Mouse (Mus musculus) kidney, postnatal 0 days (tissue): ENCODE measurements at regions not wholly inside any gene's neighbourhood (a gene's known extent, or its start where the extent isn't known, plus 50 kb on each side); places are given as distances from the start of the nearest gene placed in this dataset.
A peak's percentile ranks its signal among the peaks of the same experiment; 100 is the strongest.

Experiments used
- ATAC-seq: fragments of 200-750 bp; cut with Nextera tagmentation; replicated peaks from 2 replicates; pipeline ENCODE4 v1.8.0; 2017; ENCODE audit warnings: low read depth, moderate number of reproducible peaks, moderate TSS enrichment, moderate library complexity; ENCODE audit not compliant: low FRiP score
- DNase-seq: peaks from one replicate; pipeline ENCODE4 v3.0.0-alpha.2; 2016; ENCODE audit warnings: low spot score
- H3K27ac ChIP-seq: fragments of 300-500 bp; sonication (generic); 2 replicates; pipeline ENCODE4 v1.5.1; 2014; ENCODE audit warnings: mild to moderate bottlenecking
- H3K27me3 ChIP-seq: fragments of 300-500 bp; sonication (generic); 2 replicates; pipeline ENCODE4 v1.6.1; 2014; ENCODE audit warnings: low read length, mixed read lengths; ENCODE audit not compliant: insufficient read depth
- H3K36me3 ChIP-seq: fragments of 300-500 bp; sonication (generic); 2 replicates; pipeline ENCODE4 v1.6.1; 2014; ENCODE audit warnings: low read length, mixed read lengths; ENCODE audit not compliant: insufficient read depth
- H3K4me1 ChIP-seq: fragments of 300-500 bp; sonication (generic); replicated peaks from 2 replicates; pipeline ENCODE4 v1.6.1; 2014; ENCODE audit warnings: antibody characterized with exemption, low read length, mixed read lengths; ENCODE audit not compliant: insufficient read depth
- H3K4me2 ChIP-seq: fragments of 300-500 bp; sonication (generic); 2 replicates; pipeline ENCODE4 v1.6.1; 2014; ENCODE audit warnings: mild to moderate bottlenecking, low read length, moderate library complexity, mixed read lengths
- H3K4me3 ChIP-seq: fragments of 300-500 bp; sonication (generic); replicated peaks from 2 replicates; pipeline ENCODE4 v1.5.1; 2014; ENCODE audit warnings: low read depth, low read length
- H3K9ac ChIP-seq: fragments of 300-500 bp; sonication (generic); 2 replicates; pipeline ENCODE4 v1.6.1; 2014; ENCODE audit warnings: low read depth, low read length
- H3K9me3 ChIP-seq: fragments of 300-500 bp; sonication (generic); replicated peaks from 2 replicates; pipeline ENCODE4 v1.6.1; 2016; ENCODE audit warnings: low read length, inconsistent platforms, mixed read lengths
- CTCF ChIP-seq: IDR thresholded peaks from 2 replicates; pipeline ENCODE4 v1.5.1; 2016; ENCODE audit warnings: antibody characterized with exemption, low read depth, mild to moderate bottlenecking, moderate library complexity
- WGBS: fragments of 180-500 bp; shearing (Covaris S2); extraction: QIAGEN DNeasy Blood & Tissue Kit; methylation state at CpG from one replicate; pipeline ENCODE4 v1.1.7; 2014; 5-methylcytosine and 5-hydroxymethylcytosine counted together

- no peak for ATAC-seq
- H3K4me3 ChIP-seq: no peak overlapping the region
- H3K4me2 ChIP-seq: no peak overlapping the region
These were observed 384.1 kb downstream of the Btg1 start for GRCm38 (mm10) chr10:97000871-97001270.

GRCm38 (mm10) chr10:97008873-97009272 is 392.1 kb downstream of the Btg1 start:
- no peaks in the 10 kb centered on the region for H3K36me3 ChIP-seq
- H3K4me1 ChIP-seq: no peaks in the 10 kb centered on the region
- no peak overlapping the region for H3K4me3 ChIP-seq
- no peaks in the 10 kb centered on the region for H3K27me3 ChIP-seq
- DNase-seq (no peak), ATAC-seq (no peak)
- H3K27ac ChIP-seq: no peak overlapping the region
- TF ChIP-seq CTCF: no peak
- no peak overlapping the region for H3K4me2 ChIP-seq
- no peaks in the 10 kb centered on the region for H3K9me3 ChIP-seq
- H3K9ac ChIP-seq: no peak overlapping the region

More at GRCm38 (mm10) chr10:97000871-97001270, 384.1 kb downstream of the Btg1 start:
- H3K27me3 ChIP-seq: no peaks in the 10 kb centered on the region
- no peaks in the 10 kb centered on the region for H3K9me3 ChIP-seq
- H3K36me3 ChIP-seq: no peaks in the 10 kb centered on the region
- H3K9ac ChIP-seq: no peak overlapping the region
- no peak for TF ChIP-seq CTCF
- DNase-seq: no peak
- no peaks in the 10 kb centered on the region for H3K4me1 ChIP-seq
- no peak overlapping the region for H3K27ac ChIP-seq

DNA sequence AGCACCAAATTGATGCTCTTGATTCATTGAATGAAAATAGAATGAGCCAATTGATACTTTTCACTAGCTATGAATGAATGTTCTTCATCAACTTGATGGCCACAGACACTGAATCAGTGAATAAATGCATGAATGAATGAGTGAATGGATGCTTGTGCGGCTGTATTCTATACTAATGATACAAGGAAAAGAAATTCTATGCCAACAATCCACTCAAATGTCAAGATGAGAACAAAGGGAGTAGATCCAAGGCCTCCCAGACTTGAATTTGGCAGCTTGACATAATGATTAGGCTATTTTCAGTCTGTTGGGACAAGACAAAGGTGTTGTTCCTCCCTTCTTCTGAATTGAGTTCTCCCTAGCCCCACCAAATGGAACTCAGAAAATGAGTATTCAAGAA is 393.1 kb downstream of the Btg1 start:
- DNase-seq (no peak), ATAC-seq (no peak)
- 78% methylated on average over 1 of the region's 1 CpGs for WGBS
- TF ChIP-seq CTCF: no peak
- Histone ChIP-seq H3K4me3 (no peak overlapping the region), H3K4me2 (no peak overlapping the region), H3K27me3 (no peaks in the 10 kb centered on the region), H3K9me3 (no peaks in the 10 kb centered on the region), H3K27ac (no peak overlapping the region), H3K9ac (no peak overlapping the region), H3K4me1 (no peaks in the 10 kb centered on the region), H3K36me3 (no peaks in the 10 kb centered on the region)

DNA sequence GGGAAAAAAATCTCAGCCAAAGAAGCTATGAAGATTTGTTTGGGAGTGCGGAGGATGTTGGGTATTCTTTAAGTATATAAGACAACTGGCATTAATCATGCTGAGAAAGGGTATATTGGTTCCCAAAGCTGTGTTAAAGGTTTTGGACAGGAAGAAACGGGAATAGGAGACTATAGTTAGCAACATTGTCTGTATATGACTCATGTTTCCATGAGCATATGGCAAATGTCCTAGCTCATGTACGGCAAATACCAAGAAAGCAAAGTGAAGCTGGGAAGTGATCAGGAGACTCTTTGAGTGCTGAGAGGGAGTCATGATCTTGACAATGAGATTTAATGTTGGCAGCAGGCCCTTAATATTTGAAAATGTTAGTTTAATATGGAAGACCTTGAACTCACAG is 401.8 kb downstream of the Btg1 start:
- Histone ChIP-seq H3K36me3 (no peaks in the 10 kb centered on the region), H3K27me3 (no peaks in the 10 kb centered on the region), H3K9ac (no peak overlapping the region), H3K27ac (no peak overlapping the region), H3K4me1 (no peaks in the 10 kb centered on the region), H3K4me2 (no peak overlapping the region), H3K9me3 (no peaks in the 10 kb centered on the region), H3K4me3 (no peak overlapping the region)
- no peak for DNase-seq
- ATAC-seq: no peak
- no peak for TF ChIP-seq CTCF
- WGBS: 62% methylated on average over 3 of the region's 3 CpGs

- ATAC-seq (no peak), DNase-seq (no peak)
- Histone ChIP-seq H3K9me3 (no peaks in the 10 kb centered on the region), H3K4me3 (no peak overlapping the region), H3K27ac (no peak overlapping the region), H3K4me1 (no peaks in the 10 kb centered on the region), H3K9ac (no peak overlapping the region), H3K27me3 (no peaks in the 10 kb centered on the region), H3K36me3 (no peaks in the 10 kb centered on the region), H3K4me2 (no peak overlapping the region)
- TF ChIP-seq CTCF: no peak
- WGBS: 81% methylated on average over 5 of the region's 5 CpGs
These were observed 412.0 kb downstream of the Btg1 start for GRCm38 (mm10) chr10:97028776-97029175.

GRCm38 (mm10) chr10:97030996-97031395 is 414.2 kb downstream of the Btg1 start:
- TF ChIP-seq CTCF: no peak
- no peaks in the 10 kb centered on the region for H3K36me3 ChIP-seq
- WGBS: 78% methylated on average over 2 of the region's 2 CpGs
- H3K27me3 ChIP-seq: no peaks in the 10 kb centered on the region
- H3K27ac ChIP-seq: no peak overlapping the region
- no peak overlapping the region for H3K4me2 ChIP-seq
- no peak for DNase-seq
- H3K9me3 ChIP-seq: no peaks in the 10 kb centered on the region
- H3K9ac ChIP-seq: no peak overlapping the region
- no peak for ATAC-seq
- no peak overlapping the region for H3K4me3 ChIP-seq
- no peaks in the 10 kb centered on the region for H3K4me1 ChIP-seq

DNA sequence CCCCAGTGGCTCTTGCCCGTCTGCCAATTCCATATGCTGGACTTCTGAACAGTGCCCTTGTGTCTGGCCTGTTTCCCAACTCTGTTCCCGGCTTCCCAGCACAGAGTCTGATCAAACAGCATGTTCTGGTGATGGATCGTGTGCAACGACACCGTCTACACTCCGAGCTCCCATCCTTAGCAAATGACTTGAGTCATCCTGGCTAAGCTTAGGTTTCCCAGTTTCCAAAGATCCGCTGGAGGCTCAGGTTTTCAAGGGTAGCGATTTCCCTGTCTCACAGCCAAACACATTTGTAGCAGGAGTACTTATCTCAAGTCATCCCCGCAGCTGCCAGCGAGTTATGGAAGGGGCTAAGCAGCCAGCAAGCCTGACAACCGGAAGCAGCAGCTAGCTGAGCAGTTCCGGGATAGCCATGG is 418.6 kb downstream of the Btg1 start:
- peak; percentile 15 for DNase-seq
- 54% methylated on average over 12 of the region's 12 CpGs for WGBS

More for the DNA sequence above, 418.6 kb downstream of the Btg1 start:
- H3K36me3 ChIP-seq: no peaks in the 10 kb centered on the region
- H3K4me2 ChIP-seq: no peak overlapping the region
- H3K4me1 ChIP-seq: no peaks in the 10 kb centered on the region
- H3K27ac ChIP-seq: no peak overlapping the region
- H3K9ac ChIP-seq: no peak overlapping the region
- no peak for TF ChIP-seq CTCF
- no peaks in the 10 kb centered on the region for H3K9me3 ChIP-seq
- H3K27me3 ChIP-seq: no peaks in the 10 kb centered on the region
- no peak for ATAC-seq
- no peak overlapping the region for H3K4me3 ChIP-seq
